Mouse (Mus musculus) bone marrow macrophage, adult 2 months (primary cell): Measurements from ENCODE around the gene Clnk.

Experiments
- CTCF ChIP-seq: IDR thresholded peaks from 2 replicates; pipeline ENCODE4 v1.5.1; 2012; ENCODE audit warnings: low read depth, mild to moderate bottlenecking, low read length, moderate library complexity
- POLR2A ChIP-seq: IDR thresholded peaks from 2 replicates; pipeline ENCODE4 v1.6.1; 2012; ENCODE audit warnings: mild to moderate bottlenecking, low read depth, low read length, borderline replicate concordance

- TF ChIP-seq CTCF, result no peak
- TF ChIP-seq POLR2A, result no peak
Measured at GRCm38 (mm10) chr5:38899051-38899450, 22.4 kb upstream of the Clnk start.
